Mouse (Mus musculus) activated CD4-positive, CD25-positive, alpha-beta regulatory T cell, adult 4 months (primary cell): ENCODE measurements around the gene C2cd4a. TPM values are rescaled to one million over a fixed set of nuclear protein-coding genes. Genes with fewer than 3 reads are reported as not detected.

Experiments used
- ATAC-seq: one replicate; pipeline ENCODE4 v1.8.0; 2017
- polyA plus RNA-seq, 2 experiments: library from polyadenylated mRNA; unstranded; fragments of 100-300 nt; shearing (Covaris generic); gene quantifications; one replicate each; pipeline ENCODE4 v1.2.1; 2017

C2cd4a gene
- not detected for polyA plus RNA-seq

- ATAC-seq = no peak
These were observed at the start of gene C2cd4a for GRCm38 (mm10) chr9:67832046-67832605. C2cd4a (minus strand) TSS chr9:67832330.

DNA sequence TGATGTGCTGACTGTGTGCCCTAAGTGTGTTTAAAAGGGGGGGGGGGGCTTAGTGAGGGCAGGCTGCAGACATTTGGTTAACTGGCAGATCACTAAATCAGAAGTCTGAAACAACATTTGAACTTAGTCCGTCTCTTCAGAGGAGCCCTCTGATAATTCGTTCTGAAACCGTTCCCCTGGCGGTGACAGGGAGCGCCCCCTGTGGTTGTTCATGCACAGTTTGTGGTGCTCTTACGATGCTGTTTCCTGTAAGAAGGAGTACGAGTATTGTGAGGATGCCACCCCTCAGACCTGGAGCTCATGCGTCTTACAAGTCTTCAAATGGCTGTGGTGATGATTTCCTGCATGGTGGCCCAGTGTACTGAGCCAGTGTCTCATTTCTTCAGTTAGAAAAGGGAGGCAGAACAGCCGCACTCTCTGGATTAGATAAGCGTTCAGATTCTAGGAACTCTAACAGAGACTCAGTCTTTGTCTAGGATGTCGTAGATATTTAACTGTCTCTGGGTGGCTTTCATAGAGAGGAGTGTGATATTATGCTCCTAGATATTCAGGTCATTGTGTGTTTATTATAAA lies 46.2 kb upstream of the C2cd4a start:
- no peak for ATAC-seq

GRCm38 (mm10) chr9:67877081-67877718 lies 45.1 kb upstream of the C2cd4a start:
- no peak for ATAC-seq

DNA sequence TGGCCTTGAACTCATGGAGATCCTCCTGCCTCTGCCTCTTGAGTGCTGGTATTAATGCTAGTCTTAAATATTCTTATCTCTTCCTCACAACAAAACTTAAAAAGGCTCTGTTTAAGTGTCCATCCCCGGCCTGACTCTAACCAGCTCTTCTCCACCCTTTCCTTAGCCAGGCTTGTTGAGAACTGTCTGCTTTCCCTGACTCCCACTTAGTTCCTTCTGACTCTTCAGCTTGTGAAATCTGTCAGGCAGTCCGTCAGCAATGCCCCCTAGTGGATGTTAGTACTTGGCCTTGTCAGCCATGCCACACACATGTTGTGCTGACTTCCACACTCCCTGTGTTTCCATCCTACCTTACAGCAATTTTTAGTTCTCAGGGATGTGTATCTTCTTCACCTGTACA lies 43.2 kb upstream of the C2cd4a start:
- ATAC-seq = no peak

DNA sequence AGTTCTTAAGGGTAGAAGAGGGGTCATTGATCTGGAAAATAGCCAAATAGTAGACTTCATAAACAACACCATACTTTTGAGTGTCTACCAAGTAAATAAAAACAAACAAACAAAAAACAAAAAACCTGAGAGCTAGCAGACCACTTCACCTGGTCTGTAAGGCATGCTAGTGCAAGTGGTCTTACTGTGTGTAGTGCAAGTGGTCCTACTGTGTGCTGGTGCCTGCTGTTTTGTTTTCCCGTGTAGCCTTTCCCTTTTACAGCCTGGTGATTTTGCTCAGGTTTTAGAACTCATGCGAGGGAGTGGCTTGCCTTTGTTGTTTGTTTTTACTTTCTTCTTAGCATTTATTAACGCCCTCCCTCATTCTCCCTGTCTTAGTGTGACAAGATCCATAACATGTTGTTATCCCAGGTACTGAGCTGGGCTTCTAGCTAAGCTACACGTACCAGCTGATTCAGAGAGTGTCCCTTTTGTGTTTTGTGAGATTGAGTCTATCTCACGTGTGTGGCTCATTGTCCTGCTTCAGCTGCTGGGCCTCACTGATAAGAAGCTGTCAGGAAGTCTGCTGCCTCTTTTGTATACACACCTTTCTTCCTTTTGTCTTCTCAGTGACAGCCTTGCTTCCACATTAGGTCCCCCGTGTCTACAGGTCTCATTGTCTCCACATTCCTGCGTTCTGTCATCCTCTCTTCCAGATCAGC lies 42.5 kb upstream of the C2cd4a start:
- no peak for ATAC-seq

DNA sequence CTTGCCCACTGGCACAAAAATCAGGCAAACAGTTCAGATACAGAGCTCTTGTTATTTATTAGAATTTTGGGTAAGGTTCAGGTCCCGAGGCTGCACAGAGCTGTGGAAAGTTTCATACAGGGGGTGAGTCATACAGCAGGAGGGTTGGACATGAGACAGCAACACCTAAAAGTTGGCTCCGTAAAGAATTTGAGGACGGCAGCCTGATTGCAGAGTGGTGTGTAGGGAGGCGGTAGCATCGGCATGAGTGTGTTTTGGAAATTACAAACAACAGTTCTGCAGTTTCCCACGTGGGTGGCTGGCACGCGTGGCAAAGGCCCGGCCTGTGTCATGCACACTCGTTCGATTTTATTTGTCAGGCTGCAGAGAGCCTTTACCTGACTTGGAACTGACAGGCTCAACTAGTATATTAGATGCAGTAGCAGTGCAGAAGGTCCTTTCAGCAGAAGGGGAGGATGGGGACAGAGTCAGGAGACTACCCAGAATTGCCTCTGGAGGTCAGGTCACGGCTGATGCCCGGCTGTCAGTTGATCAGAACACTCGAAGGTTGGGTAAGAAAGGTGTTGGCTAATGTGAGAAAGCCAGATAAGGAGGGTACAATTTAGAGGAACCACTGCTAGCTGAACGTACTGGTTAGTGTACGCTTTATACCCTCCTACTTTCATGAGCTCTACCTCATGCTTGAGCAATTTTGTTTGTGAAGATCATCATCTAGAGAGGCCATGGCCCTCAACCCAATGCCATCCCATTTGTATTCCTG lies 37.7 kb upstream of the C2cd4a start:
- no peak for ATAC-seq

- no peak for ATAC-seq
These were observed 35.3 kb upstream of the C2cd4a start for GRCm38 (mm10) chr9:67867411-67867810.

- no peak for ATAC-seq
These were observed 33.3 kb upstream of the C2cd4a start for GRCm38 (mm10) chr9:67865411-67865810.

DNA sequence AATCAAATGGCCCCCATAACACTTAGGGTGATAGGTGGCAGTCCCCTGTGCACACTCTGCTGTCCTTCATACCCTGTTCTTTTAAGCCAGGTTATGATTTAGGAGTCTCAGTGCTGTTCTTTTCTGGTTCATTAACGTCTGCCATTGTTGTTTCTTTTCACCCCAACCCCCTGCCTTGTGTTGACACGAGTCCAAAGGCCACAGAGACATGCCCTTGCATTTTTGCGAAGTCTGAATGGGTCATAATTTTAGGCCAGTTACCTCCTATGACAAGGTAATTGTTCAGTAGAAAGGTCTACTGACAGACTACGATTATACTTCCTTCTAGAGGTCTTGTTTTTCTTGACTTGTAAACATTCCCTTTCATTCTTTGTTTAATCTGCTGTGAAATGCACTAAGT lies 31.9 kb upstream of the C2cd4a start:
- ATAC-seq = no peak

DNA sequence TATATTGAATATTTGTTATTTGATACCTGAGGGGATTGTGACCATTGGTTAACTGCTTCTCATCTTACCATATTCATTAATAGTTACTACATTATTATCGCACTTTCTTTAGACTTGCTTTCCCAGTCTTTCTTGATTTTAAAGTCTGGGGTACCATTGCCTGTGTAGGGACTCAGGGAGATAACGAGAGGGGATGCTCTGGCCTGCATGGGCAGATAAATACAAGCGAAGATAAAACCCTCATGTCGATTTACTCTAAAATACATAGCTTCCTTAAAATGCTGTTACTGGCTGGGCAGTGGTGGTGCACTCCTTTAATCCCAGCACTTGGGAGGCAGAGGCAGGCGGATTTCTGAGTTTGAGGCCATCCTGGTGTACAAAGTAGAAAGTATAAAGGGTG lies 31.2 kb upstream of the C2cd4a start:
- no peak for ATAC-seq

GRCm38 (mm10) chr9:67860273-67860672 lies 28.1 kb upstream of the C2cd4a start:
- no peak for ATAC-seq

DNA sequence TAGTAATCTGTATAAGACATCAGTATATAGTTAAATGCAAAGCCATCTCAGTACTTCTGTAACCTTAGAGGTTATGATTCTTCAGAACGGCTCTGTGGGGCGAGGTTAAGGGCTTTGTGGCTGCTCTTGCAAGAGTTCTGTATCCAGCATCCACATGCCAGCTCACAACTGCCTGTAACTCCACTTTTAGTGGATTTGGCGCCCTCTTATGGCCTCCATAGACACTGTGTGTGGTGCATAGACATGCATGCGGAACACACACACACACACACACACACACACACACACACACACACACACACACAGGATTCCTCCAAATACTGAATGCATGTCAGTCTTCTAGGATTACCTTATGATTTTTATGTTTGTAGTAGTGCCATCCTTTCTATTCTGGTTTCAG lies 19.0 kb upstream of the C2cd4a start:
- no peak for ATAC-seq

DNA sequence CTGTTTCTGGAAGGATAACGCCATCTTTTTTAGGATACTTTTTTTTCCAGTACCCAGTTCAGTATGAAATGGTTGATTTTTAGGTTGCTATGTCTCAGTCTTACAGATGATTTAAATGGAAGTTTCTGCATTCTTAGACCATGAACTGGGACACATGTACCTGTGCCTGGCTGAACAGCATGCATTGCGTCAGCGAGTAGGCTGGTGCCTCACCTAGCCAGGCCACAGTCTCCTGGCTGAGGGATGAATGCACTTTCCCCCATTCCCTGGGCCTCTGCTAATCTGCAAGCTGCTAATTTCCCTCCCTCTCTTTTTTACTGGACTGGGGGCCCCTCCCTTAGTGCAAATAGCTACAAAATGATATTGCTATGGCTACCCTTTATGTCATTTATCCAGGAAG lies 17.7 kb upstream of the C2cd4a start:
- no peak for ATAC-seq

DNA sequence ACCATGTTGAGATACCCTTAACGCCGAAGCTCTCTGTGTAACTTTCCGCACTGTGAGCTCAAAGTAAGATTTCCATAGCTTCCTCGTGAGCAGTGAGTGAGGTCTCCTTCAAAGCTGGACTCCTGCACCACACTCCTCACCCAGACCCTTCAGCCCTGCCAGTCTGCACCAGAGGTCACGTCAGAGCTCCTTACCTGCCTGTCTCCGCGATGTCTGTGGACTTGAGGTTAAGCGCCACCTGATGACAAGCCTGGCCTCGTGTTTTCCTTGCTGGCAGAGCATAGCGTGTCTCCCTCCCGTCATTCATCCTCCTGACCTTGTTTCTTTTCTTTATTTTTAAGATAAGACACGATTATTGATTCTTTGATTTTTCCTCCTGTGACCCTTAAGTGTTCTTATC lies 17.3 kb upstream of the C2cd4a start:
- no peak for ATAC-seq

DNA sequence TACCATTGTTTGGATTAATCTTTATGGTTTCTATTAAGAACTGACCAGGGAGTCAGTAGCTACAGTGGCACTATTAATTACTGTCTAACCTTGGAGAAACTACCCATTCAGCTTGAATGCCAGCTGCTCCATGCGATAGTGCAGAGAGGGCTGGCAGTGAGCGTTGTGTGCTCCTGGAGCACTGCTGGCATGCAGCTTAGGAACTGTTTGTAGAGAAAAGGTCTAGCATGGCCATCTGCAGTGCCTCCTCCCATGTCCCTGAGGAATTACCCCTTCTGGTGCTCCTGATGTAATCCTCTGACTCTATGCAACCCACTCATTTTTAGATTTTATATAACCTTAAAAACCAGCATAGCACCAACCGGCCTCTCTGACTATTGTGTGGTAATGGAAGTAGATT lies 15.5 kb upstream of the C2cd4a start:
- ATAC-seq = no peak

DNA sequence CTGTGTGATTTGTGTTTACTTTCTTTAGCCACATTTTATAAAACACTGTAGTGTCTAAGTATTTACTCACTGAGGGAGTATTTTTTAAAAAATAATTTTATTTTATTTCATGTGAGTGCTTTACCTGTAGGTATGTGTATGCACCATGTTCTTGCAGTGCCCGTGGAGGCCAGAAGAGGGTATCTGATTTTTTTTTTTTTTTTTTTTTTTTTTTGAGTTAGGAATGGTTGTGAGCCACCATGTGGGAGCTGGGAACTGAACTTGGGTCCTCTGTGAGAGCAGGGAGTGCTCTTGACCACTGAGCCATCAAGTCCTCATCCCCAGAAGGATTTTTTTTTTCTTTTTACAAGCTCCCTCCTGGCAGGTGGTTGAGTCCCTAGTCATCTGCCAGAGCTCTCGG lies 14.0 kb upstream of the C2cd4a start:
- ATAC-seq = no peak

DNA sequence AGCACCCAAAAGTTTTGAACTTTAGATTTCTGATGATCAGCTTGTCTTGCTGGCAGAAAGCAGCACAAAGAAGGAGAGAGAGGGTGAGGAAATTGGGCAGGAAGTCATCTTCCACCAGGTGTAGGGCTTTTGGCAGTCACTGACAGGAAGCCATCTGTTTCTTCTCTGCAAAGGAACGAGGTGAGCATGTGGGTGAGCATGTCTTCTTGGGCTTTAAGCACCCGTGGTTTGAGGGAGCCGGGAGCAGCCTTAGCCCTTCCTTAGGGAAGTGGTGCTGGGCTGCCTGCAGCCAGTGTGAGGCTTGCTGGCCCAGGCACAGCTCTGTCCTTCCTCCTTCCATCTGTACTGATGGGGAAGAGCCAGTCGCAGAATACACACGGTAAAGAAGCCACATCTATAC lies 13.5 kb upstream of the C2cd4a start:
- ATAC-seq = peak; percentile 77

- ATAC-seq = no peak
These were observed 12.9 kb upstream of the C2cd4a start for GRCm38 (mm10) chr9:67845012-67845411.

GRCm38 (mm10) chr9:67842797-67843196 lies 10.7 kb upstream of the C2cd4a start:
- no peak for ATAC-seq

- ATAC-seq = peak; percentile 92
These were observed 8.1 kb upstream of the C2cd4a start, which contains the start of gene Vps13c for GRCm38 (mm10) chr9:67839981-67840859. Vps13c (plus strand) TSS chr9:67840396.

DNA sequence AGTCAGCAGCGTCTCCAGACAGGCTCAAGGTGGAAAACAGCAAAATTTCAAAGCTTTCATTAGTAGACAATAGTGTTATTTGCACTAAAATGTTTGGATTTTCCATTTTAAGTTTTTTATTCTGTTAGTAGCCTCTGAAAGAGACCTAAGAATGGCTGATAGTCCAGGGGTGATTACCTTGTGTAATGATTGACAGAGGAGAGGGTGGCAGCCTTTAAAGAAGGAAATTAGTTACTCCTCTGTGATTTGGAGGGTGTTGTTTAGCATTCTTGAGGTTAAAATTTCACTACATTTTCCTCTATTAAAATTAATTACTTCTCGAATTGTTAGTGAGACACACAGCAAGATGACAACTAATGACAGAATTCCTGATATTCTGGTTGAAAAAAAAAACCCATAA lies 5.2 kb upstream of the C2cd4a start:
- ATAC-seq = no peak

- no peak for ATAC-seq
These were observed 2.4 kb upstream of the C2cd4a start for GRCm38 (mm10) chr9:67834535-67834934.
